In the genomic region with DNA sequence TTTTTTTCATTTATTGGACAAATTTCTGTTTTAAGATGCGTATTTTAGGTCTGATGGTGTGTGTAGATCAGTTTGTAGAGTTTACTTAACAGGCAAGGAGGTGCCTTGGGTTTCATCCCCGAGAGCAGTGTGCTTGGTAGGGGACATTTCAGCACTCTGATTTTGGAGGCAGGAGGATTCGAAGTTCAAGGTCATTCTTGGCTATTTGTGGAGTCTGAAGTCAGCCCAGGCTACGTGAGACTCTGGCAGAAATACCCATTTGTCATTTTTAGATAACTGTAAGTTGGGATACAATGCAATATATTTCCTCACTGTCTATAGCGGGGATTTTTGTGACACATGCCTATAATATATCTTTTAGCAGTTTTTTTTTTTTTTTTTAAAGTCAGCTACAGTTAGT, we compare ENCODE assay signal across 26 mouse cellular contexts. TPM values are rescaled to one million over a fixed set of nuclear protein-coding genes. Genes with fewer than 3 reads are reported as not detected.
DNase-seq lines count a peak whose midpoint lies in the region; ATAC-seq and TF ChIP-seq lines count a peak whose summit lies in the region.
"Had no signal": no experiment of that assay in that cellular context is flagged by ENCODE, and none has a peak within 500 bp of the region (broad histone marks: within the 10 kb centered on the region; RNA-seq: fewer than 3 reads in every experiment).

No protein-coding gene starts in this region.

- TF ChIP-seq RAD21 in MEL (IDR thresholded peaks at IDR 0.05; ENCODE audit: low read depth, low read length): no peak

- H3K4me2 ChIP-seq in heart, postnatal 0 days (ENCODE audit: low read depth, low read length): no peak overlapping the region
- H3K4me2 ChIP-seq: embryonic facial prominence, embryonic 12.5 days; embryonic facial prominence, embryonic 15.5 days; heart, embryonic 11.5 days; heart, embryonic 15.5 days; hindbrain, embryonic 14.5 days had no signal

- no peaks in the 10 kb centered on the region for H3K9me3 ChIP-seq in heart, postnatal 0 days (replicated peaks; ENCODE audit: control insufficient read depth, low read length)
- H3K9me3 ChIP-seq in MEL (replicated peaks; ENCODE audit: insufficient read depth, low read length): no peaks in the 10 kb centered on the region
- H3K9me3 ChIP-seq: embryonic facial prominence, embryonic 12.5 days; embryonic facial prominence, embryonic 15.5 days; heart, embryonic 15.5 days had no signal

- H3K27me3 ChIP-seq in heart, postnatal 0 days (ENCODE audit: control insufficient read depth, insufficient read depth, low read length): no peaks in the 10 kb centered on the region
- no peaks in the 10 kb centered on the region for H3K27me3 ChIP-seq in MEL (ENCODE audit: control insufficient read depth in 1 of 2, insufficient read depth in 2 of 2, low read length in 2 of 2)
- H3K27me3 ChIP-seq: embryonic facial prominence, embryonic 12.5 days; embryonic facial prominence, embryonic 15.5 days; heart, embryonic 15.5 days had no signal

- H3K4me3 ChIP-seq in heart, postnatal 0 days (ENCODE audit: low read depth, low read length): no peak overlapping the region
- no peak overlapping the region for H3K4me3 ChIP-seq in MEL (ENCODE audit: control insufficient read depth in 1 of 2, insufficient read depth in 1 of 2, low read depth in 2 of 2, low read length in 2 of 2)
- H3K4me3 ChIP-seq: embryonic facial prominence, embryonic 12.5 days; embryonic facial prominence, embryonic 15.5 days; gastrocnemius, adult 2 months; heart, embryonic 15.5 days had no signal

- no peak for TF ChIP-seq CTCF in heart, postnatal 0 days (IDR thresholded peaks at IDR 0.05; ENCODE audit: low read depth)
- no peak for TF ChIP-seq CTCF in MEL (IDR thresholded peaks at IDR 0.05 in 2 of 3, conservative IDR thresholded peaks at IDR 0.05 in 1 of 3; ENCODE audit: control insufficient read depth in 1 of 3, insufficient read depth in 1 of 3, low read depth in 2 of 3, low read length in 3 of 3, poor library complexity in 1 of 3, severe bottlenecking in 1 of 3)

- no peak overlapping the region for H3K27ac ChIP-seq in heart, postnatal 0 days (ENCODE audit: low read depth)
- H3K27ac ChIP-seq in MEL (ENCODE audit: control insufficient read depth, low read depth, low read length): no peak overlapping the region
- H3K27ac ChIP-seq: embryonic facial prominence, embryonic 12.5 days; embryonic facial prominence, embryonic 15.5 days; gastrocnemius, adult 2 months; heart, embryonic 15.5 days; hindbrain, embryonic 14.5 days had no signal

- TF ChIP-seq POLR2A in MEL (IDR thresholded peaks at IDR 0.05; ENCODE audit: control insufficient read depth in 1 of 2, insufficient read depth in 1 of 2, low read depth in 1 of 2, low read length in 2 of 2, poor library complexity in 1 of 2): no peak

- ATAC-seq in heart, postnatal 0 days (ENCODE audit: insufficient read depth, low read depth): no peak
- ATAC-seq: activated CD4-positive, CD25-positive, alpha-beta regulatory T cell, adult 4 months; CD4-positive, CD25-positive, alpha-beta regulatory T cell, adult 4 months; forebrain, embryonic 14.5 days; forebrain, postnatal 0 days; intestine, postnatal 0 days had no signal

- 46% methylated on average over 5 of the region's 5 CpGs for WGBS in heart, postnatal 0 days

- H3K79me2 ChIP-seq in MEL (ENCODE audit: control insufficient read depth, insufficient read depth, low read length, poor library complexity): no peaks in the 10 kb centered on the region

- H3K36me3 ChIP-seq in heart, postnatal 0 days (replicated peaks; ENCODE audit: control insufficient read depth, insufficient read depth, low read length): no peaks in the 10 kb centered on the region
- peaks cover 0 to 12% of the 10 kb centered on the region in 2 experiments; a peak in 2 of 4 replicates for H3K36me3 ChIP-seq in MEL (ENCODE audit: control insufficient read depth in 1 of 2, insufficient read depth in 2 of 2, low read length in 2 of 2)
- H3K36me3 ChIP-seq: embryonic facial prominence, embryonic 12.5 days; embryonic facial prominence, embryonic 15.5 days; heart, embryonic 15.5 days had no signal

- no peak for TF ChIP-seq EP300 in heart, postnatal 0 days (IDR thresholded peaks at IDR 0.05; ENCODE audit: low read depth)
- TF ChIP-seq EP300 in MEL (IDR thresholded peaks at IDR 0.05; ENCODE audit: low read depth in 1 of 2, low read length in 2 of 2): no peak

- H3K4me1 ChIP-seq in heart, postnatal 0 days (ENCODE audit: control insufficient read depth, insufficient read depth): peaks cover 5% of the 10 kb centered on the region
- peaks cover 2 to 19% of the 10 kb centered on the region in 2 experiments for H3K4me1 ChIP-seq in MEL (ENCODE audit: control insufficient read depth in 1 of 2, insufficient read depth in 2 of 2, low read length in 2 of 2)
- H3K4me1 ChIP-seq: embryonic facial prominence, embryonic 12.5 days; embryonic facial prominence, embryonic 15.5 days had no signal

- intact Hi-C loops in heart, postnatal 14 days (cut with DNase I): no loop called here
- intact Hi-C loops in heart, postnatal 36 days (cut with DNase I): no loop called here

- H3K9ac ChIP-seq in heart, postnatal 0 days (replicated peaks; ENCODE audit: low read depth, low read length): no peak overlapping the region
- H3K9ac ChIP-seq in MEL (ENCODE audit: control insufficient read depth, low read depth, low read length, poor library complexity, severe bottlenecking): no peak overlapping the region
- H3K9ac ChIP-seq: embryonic facial prominence, embryonic 12.5 days; embryonic facial prominence, embryonic 15.5 days; forebrain, postnatal 0 days; heart, embryonic 15.5 days; hindbrain, embryonic 14.5 days had no signal

- peak; percentile 10 for DNase-seq in adrenal gland, adult 2 months
- no peak for DNase-seq in adrenal gland, adult 8-10 months
- peak; percentile 72 for DNase-seq in heart, adult 11 months
- DNase-seq in heart, postnatal 14 days: no peak
- DNase-seq in heart, postnatal 0 days (ENCODE audit: low spot score): peak; percentile 25
- DNase-seq in heart, postnatal 36 days: no peak
- no peak for DNase-seq in MEL (ENCODE audit: low read depth, low spot score)
- DNase-seq: cerebellum, adult 11 months; cerebellum, adult 2 months; cerebellum, adult 9-11 months; cerebellum, postnatal 25 days; forebrain, postnatal 0 days; gastrocnemius, adult 2 months; gastrocnemius, postnatal 14 days; heart, postnatal 4 days; kidney, adult 2 months had no signal

TF ChIP-seq in MEL, 35 proteins besides CTCF, POLR2A, EP300 and RAD21:
- TF ChIP-seq ZNF384 (IDR thresholded peaks at IDR 0.05; ENCODE audit: low read depth, low read length) (peak; percentile 33; the same call in 1 of the 2 replicates), E2F4 (IDR thresholded peaks at IDR 0.05; ENCODE audit: borderline replicate concordance, low read depth, low read length) (no peak), MEF2A (IDR thresholded peaks at IDR 0.05; ENCODE audit: extremely low read depth, insufficient replicate concordance, low read depth, low read length, poor library complexity, severe bottlenecking) (no peak)
TF ChIP-seq in MEL: peak in this region for 1.

RNA-seq across cellular contexts. Expression of a gene that starts 57.5 kb away (rescaled TPM):
- 1 to 10 TPM; 2.2 to 3.8 TPM for total RNA-seq in adrenal gland, adult 2 months (2021)
- 2.4 and 3.0 TPM in 2 replicates for polyA plus RNA-seq in adrenal gland, adult 2 months (2012; rRNA removed)
- total RNA-seq in adrenal gland, adult 8-10 months (2022): 1 to 10 TPM in 3 of 4 experiments, under 1 TPM in 1; 0.99 to 2.0 (median 1.5) TPM
- total RNA-seq in heart, postnatal 14 days (2021): 1 to 10 TPM; 4.5 to 6.8 TPM
- 6.7 and 14.9 TPM in 2 replicates for total RNA-seq in heart, postnatal 0 days (2014; rRNA removed; ENCODE audit: low replicate concordance)
- polyA plus RNA-seq in heart, postnatal 0 days (2015; fragmentation: Nextera tagmentation; extraction: Ambion mirVana): 4.9 and 5.0 TPM in 2 replicates
- 1 to 10 TPM; 2.4 to 4.0 TPM for total RNA-seq in heart, postnatal 36 days (2021)
- total RNA-seq in MEL (2012; rRNA removed): 0.36 and 1.0 TPM in 2 replicates
- 1 to 10 TPM in 1 of 2 experiments, not detected in 1; 1.8 TPM for polyA plus RNA-seq in MEL (2012; ENCODE audit: insufficient read depth in 1 of 2, insufficient read length in 2 of 2, low read depth in 1 of 2, low replicate concordance in 2 of 2, missing spikeins in 1 of 2)
- polyA plus RNA-seq: C2C12 had no signal

Comparison
In these comparisons a context has a peak if more than half of its experiments do, and no peak if none do; other contexts are left out.
1. DNase-seq: peak in adrenal gland, adult 2 months (single experiment), heart, adult 11 months (single experiment) and heart, postnatal 0 days (single experiment); none in adrenal gland, adult 8-10 months (single experiment), heart, postnatal 14 days (0 of 2), heart, postnatal 36 days (0 of 2) and MEL (single experiment).